Mouse (Mus musculus): ENCODE results near the gene Coa4.

DNA sequence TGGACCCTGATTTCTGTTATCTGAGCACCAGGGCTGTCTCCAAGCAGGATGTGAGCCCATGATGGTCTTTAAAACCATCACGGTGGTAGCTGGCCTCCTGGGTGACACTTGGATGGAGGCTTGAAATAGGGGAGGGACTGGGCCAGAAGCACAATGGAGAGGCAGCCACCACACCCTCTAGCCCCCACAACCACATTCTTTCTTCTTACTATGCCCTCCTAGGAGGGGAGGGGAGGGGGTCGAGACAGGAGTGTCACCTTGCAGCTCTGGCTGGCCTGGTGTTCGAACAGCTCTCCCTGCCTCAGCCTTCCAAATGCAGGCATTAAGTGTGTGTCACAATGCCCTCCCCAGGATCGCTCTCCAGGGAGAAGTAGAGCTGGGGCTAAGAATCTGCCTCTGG, 39.5 kb upstream of the Coa4 start:
- TF ChIP-seq EP300 (IDR thresholded peaks at IDR 0.05; ENCODE audit: low read depth): no peak
- no peak for TF ChIP-seq CTCF (IDR thresholded peaks at IDR 0.05; ENCODE audit: low read depth)
